Comparison of ENCODE assay signal across 8 mouse cellular contexts in the genomic region with DNA sequence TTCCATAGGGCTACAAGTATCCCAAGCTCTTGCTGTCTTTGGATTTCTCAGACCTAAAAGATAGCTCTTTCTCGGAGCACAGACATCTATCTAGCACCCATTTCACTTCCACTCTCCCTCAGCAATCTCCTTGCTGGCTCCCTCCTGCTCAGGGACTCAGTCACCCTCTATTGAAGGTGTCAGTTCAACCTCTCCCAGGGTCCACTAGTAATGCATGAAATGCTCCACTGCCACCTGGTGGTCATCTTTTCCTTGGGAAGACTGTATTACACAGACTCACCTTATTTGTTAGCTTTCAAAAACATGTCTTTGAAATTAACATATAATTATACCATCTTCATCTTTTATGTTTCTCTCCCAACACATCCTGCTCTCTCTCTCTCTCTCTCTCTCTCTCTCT.
A peak's percentile ranks its signal among the peaks of the same experiment; 100 is the strongest.
DNase-seq lines count a peak whose midpoint lies in the region; ATAC-seq and TF ChIP-seq lines count a peak whose summit lies in the region.

No protein-coding gene starts in this region.

- TF ChIP-seq EP300 in heart, postnatal 0 days (IDR thresholded peaks at IDR 0.05; ENCODE audit: low read depth): no peak

- no peaks in the 10 kb centered on the region for H3K27me3 ChIP-seq in heart, postnatal 0 days (ENCODE audit: control insufficient read depth, insufficient read depth, low read length)
- no peaks in the 10 kb centered on the region for H3K27me3 ChIP-seq in kidney, embryonic 16.5 days (ENCODE audit: insufficient read depth, low read length)
- no peaks in the 10 kb centered on the region for H3K27me3 ChIP-seq in limb, embryonic 10.5 days (ENCODE audit: low read depth, poor library complexity, severe bottlenecking)

- H3K4me1 ChIP-seq in heart, postnatal 0 days (ENCODE audit: control insufficient read depth, insufficient read depth): no peaks in the 10 kb centered on the region
- H3K4me1 ChIP-seq in kidney, embryonic 16.5 days (ENCODE audit: insufficient read depth, low read length): no peaks in the 10 kb centered on the region
- H3K4me1 ChIP-seq in limb, embryonic 10.5 days: no peaks in the 10 kb centered on the region

- H3K9ac ChIP-seq in heart, postnatal 0 days (replicated peaks; ENCODE audit: low read depth, low read length): no peak overlapping the region
- no peak overlapping the region for H3K9ac ChIP-seq in kidney, embryonic 16.5 days (replicated peaks; ENCODE audit: low read length)

- no peaks in the 10 kb centered on the region for H3K9me3 ChIP-seq in heart, postnatal 0 days (replicated peaks; ENCODE audit: control insufficient read depth, low read length)
- no peaks in the 10 kb centered on the region for H3K9me3 ChIP-seq in kidney, embryonic 16.5 days (ENCODE audit: low read length)
- no peaks in the 10 kb centered on the region for H3K9me3 ChIP-seq in limb, embryonic 10.5 days (replicated peaks)

- 22% methylated on average over 1 of the region's 1 CpGs for WGBS in heart, postnatal 0 days
- WGBS in kidney, embryonic 16.5 days: 42% methylated on average over 1 of the region's 1 CpGs
- 48% methylated on average over 1 of the region's 1 CpGs for WGBS in limb, embryonic 10.5 days

- DNase-seq in heart, postnatal 0 days (ENCODE audit: low spot score): no peak
- no peak for DNase-seq in heart, adult 9 months (ENCODE audit: low spot score in 2 of 2)
- DNase-seq in brain, embryonic 14.5 days (ENCODE audit: low read depth): peak; percentile 74
- DNase-seq in frontal cortex, adult 2 months (ENCODE audit: extremely low spot score in 1 of 2, low spot score in 1 of 2): peak; percentile 23 to 86
- peak; percentile 52 for DNase-seq in limb, embryonic 10.5 days (ENCODE audit: low spot score)
- peak; percentile 56 for DNase-seq in ovary, postnatal 14 days (ENCODE audit: low spot score)

- H3K4me2 ChIP-seq in heart, postnatal 0 days (ENCODE audit: low read depth, low read length): no peak overlapping the region
- H3K4me2 ChIP-seq in kidney, embryonic 16.5 days (replicated peaks; ENCODE audit: low read depth, low read length): no peak overlapping the region

- H3K36me3 ChIP-seq in heart, postnatal 0 days (replicated peaks; ENCODE audit: control insufficient read depth, insufficient read depth, low read length): no peaks in the 10 kb centered on the region
- no peaks in the 10 kb centered on the region for H3K36me3 ChIP-seq in kidney, embryonic 16.5 days (ENCODE audit: insufficient read depth, low read length)
- H3K36me3 ChIP-seq in limb, embryonic 10.5 days: no peaks in the 10 kb centered on the region

- no peak overlapping the region for H3K4me3 ChIP-seq in heart, postnatal 0 days (ENCODE audit: low read depth, low read length)
- no peak overlapping the region for H3K4me3 ChIP-seq in kidney, embryonic 16.5 days (ENCODE audit: low read length)
- no peak overlapping the region for H3K4me3 ChIP-seq in limb, embryonic 10.5 days

- H3K27ac ChIP-seq in heart, postnatal 0 days (ENCODE audit: low read depth): no peak overlapping the region
- H3K27ac ChIP-seq in kidney, embryonic 16.5 days (ENCODE audit: low read length): no peak overlapping the region
- H3K27ac ChIP-seq in limb, embryonic 10.5 days: no peak overlapping the region

- no peak for ATAC-seq in heart, postnatal 0 days (ENCODE audit: insufficient read depth, low read depth)
- peak; percentile 70; the same call in 1 of the 2 replicates for ATAC-seq in kidney, embryonic 16.5 days (ENCODE audit: low FRiP score, low TSS enrichment)
- no peak for ATAC-seq in inflammation-experienced regulatory T-cells, adult 6 months

- TF ChIP-seq CTCF in heart, postnatal 0 days (IDR thresholded peaks at IDR 0.05; ENCODE audit: low read depth): peak; percentile 51
- TF ChIP-seq CTCF in brain, embryonic 14.5 days (IDR thresholded peaks at IDR 0.05; ENCODE audit: borderline replicate concordance, extremely low read depth, insufficient read depth, insufficient read length): peak; percentile 63; the same call in 1 of the 2 replicates

- no peak for TF ChIP-seq POLR2A in brain, embryonic 14.5 days (IDR thresholded peaks at IDR 0.05; ENCODE audit: borderline replicate concordance, extremely low read depth, insufficient read depth, insufficient read length, poor library complexity, severe bottlenecking)

Comparison
In these comparisons a context has a peak if more than half of its experiments do, and no peak if none do; other contexts are left out.
1. DNase-seq: peak in brain, embryonic 14.5 days (single experiment), frontal cortex, adult 2 months (2 of 2), limb, embryonic 10.5 days (single experiment) and ovary, postnatal 14 days (single experiment); none in heart, postnatal 0 days (single experiment) and heart, adult 9 months (0 of 2).